Mouse (Mus musculus) 3134 (cell line): Measurements from ENCODE around the gene Gm10491.

Experiments
- DNase-seq: peaks from one replicate; pipeline ENCODE4 v3.0.0-alpha.2; 2011; ENCODE audit warnings: low spot score; ENCODE audit not compliant: insufficient read length; ENCODE audit errors: extremely low read depth

Gene Gm10491

DNA sequence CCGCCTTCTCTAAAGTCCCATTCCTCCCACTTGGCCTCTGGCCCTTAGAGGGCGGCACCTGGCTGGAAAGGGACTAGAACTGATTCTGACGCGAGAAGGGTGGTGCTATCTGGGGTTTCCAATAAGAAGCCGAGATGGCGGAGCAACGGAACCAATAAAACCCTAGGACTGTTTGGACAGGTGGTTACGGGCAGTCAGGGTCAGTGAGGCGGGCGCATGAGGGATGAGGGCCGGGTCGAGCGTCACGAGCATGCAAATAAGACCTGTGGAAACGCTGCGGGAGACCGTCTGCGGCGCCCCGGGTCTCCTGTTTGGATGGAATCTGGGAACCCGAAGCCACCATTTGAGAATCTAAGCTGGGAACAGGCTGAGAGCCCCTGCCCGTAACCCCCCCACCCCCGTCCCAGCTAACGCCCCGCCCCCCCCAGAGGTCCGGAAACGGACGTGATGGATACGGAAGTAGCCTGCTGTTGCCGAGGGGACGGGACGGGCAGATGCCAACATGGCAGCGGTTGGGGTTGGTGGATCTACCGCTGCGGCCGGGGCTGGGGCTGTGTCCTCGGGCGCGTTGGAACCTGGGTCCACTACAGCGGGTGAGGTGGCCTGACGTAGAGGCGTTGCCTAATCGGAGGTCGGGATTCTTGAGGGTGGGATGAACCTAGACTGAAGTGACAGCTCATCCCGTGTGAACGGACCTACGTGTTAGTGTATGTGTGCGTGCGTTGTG, 23.6 kb downstream of the Gm10491 start, which contains the start of gene Slc35a2:
Slc35a2 (plus strand) TSS at position 188 of the 727 bp plus-strand sequence.
- peak; percentile 87 for DNase-seq

DNA sequence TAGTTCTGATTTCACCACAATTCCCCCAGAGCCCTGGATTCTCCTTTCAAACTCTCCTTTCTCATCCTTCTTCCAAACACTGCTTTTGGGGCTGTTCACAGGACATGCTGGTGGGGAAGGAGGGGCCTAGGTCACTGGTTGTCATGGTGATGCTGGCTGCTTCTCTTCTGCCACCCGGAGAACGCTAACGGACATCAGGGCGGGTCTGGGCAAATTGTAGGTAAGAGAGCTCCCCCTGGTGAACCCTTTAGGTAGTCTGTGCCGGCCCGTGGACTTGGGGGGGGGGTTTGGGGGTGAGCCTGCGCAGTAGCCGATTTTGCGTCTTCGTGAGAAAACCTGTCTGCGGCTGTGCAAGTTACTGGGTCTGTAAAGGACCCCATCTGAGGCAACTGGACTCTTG, 27.8 kb downstream of the Gm10491 start:
- DNase-seq, result peak; percentile 24

DNA sequence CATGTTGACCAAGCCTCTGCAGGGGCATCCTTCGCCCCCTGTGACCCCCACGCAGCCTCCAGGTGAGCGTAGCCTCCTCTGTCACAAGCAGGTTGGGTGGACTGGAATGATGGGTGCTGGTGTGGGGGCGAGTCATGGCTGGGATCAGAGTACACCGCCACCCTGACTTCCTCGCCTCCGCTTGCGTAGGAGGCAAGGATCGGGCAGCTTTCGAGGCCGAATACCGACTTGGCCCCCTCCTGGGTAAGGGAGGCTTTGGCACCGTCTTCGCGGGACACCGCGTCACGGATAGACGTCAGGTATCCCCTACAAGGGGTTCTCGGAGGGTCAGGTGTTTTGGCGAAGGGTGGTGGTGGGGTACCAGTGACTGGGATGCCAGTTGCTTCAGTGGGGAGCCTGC, 29.1 kb downstream of the Gm10491 start:
- DNase-seq, result no peak

DNA sequence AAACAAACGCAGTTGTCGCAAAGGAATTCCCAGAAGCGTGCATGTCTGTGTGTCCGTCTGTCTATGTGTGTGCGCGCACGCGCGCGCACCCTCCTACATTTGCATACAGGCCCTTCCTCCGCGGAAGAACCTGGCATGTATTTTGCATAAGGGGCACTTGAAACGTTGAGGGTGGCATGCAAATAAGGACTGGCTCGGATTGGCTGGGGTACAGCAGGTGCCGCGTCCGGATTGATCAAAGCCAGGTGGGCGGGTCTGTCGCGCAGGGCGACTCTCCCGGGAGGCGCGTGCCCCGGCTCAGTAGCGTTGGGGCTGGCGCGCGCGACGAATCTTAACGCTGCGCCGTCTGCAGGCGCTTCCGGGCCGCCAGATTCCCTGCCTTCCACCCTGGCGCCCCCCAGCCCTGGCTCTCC, 29.6 kb downstream of the Gm10491 start, which contains the start of gene Pim2:
Pim2 (plus strand) TSS at position 256 of the 413 bp plus-strand sequence.
- peak; percentile 89 for DNase-seq

DNA sequence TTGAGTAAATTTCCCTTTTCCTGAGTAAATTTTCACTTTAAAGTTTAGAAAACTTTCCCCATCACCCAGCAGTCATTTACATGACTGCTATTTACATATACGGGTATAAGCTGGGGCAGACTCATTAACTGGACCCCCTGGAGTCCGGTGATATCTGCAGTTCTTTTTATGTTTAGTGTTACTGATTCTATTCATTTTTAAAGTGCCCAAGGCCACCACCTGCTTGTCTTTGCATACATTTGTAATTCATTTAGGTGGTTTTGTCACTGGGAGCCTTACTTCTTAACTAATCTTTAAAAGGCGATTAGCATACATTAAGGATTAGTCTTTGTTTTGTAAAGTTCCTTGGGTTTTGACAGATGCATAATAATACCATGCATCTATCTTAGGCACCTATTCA, 37.8 kb downstream of the Gm10491 start:
- DNase-seq, result no peak

DNA sequence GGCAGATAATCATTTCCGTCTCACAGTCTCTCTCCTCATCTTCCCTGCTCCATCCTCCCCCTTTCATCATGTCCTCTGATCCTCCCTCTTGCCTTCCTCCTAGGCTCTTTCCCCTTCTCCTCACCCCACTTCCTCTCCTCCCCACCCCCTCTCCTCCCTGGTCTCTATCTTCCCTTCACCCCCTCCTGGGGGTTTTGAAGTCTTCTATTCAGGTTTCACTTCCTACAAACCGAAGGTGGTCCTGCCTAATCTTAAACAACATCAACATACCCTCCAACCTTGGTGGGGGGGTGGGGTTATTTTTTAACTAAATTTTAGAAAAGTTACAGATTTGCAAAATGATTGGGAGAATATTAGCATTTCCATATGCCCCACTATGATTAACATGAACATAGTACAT, 39.1 kb downstream of the Gm10491 start:
- no peak for DNase-seq

DNA sequence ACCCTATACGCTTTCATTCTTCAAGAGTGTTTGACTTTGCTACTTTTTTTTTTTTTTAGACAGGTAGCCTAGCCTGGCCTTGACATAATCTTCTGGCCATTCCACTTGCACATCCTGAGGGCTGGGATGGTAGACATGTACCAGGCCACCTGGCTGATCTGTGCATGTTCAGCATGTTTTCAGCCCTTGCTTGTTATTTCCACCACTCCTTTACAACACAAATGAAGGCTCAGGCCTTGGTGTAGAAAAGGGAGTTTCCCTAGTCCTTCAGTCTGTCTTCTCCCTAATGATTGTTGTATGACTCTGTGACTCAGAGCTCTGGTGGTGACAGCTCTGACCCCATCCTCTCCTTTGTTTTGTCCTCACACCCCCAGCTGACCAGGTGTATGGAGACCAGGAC, 40.5 kb downstream of the Gm10491 start:
- no peak for DNase-seq

DNA sequence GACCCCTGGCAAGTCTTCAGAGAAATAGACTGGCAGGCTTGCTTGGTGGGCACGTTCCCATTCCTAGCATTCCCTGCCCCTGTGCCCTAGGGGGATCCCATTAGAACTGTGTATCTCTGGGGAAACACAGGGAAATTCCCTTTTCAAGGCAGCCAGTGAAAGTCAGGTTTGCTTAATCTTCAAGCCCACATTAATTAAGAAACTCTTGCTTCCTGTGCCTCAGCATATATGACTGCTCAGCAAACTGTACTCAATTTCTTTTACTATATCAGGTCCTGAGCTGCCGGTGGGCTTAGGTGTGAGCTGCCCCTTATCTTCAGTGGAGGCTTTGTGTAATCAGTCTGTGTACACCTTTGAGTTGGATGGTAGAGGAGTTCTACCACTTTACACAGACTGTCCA, 41.8 kb downstream of the Gm10491 start:
- no peak for DNase-seq

DNA sequence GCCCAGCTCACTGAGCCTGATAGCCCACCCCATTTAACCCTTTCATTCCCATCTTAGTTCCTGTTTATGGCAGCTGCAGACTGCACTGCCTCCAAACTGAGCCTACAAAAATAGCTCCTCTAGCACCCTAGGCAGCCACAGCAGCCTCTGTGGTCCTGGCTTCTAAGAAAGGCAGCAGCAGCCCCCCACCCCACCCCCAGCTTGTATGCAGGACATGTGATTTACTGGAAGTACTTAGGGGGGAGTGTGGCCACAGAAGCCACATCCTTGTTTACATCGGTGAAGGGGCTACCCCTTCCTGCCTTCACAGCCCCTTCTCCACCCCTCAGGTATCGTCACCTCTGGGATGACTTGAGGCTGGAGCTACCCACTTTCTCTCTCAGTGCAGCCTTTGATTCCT, 42.3 kb downstream of the Gm10491 start:
- DNase-seq, result no peak

DNA sequence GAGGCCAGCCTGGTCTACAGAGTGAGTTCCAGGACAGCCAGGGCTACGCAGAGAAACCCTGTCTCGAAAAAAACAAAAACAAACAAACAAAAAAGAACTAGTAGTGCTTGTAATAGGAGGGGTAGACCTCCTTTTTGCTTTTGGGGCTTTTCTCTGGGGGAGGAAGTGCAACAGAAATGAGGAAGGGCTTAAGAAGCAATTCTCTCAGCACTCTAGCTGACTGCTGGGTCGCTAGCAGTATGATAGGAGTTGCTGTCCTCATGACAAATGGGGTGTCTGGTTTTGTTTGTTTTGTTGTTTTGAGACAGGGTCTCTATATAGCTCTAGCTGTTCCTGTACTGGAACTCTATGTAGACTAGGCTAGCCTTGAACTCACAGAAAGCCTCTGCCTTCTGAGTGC, 43.1 kb downstream of the Gm10491 start:
- no peak for DNase-seq

DNA sequence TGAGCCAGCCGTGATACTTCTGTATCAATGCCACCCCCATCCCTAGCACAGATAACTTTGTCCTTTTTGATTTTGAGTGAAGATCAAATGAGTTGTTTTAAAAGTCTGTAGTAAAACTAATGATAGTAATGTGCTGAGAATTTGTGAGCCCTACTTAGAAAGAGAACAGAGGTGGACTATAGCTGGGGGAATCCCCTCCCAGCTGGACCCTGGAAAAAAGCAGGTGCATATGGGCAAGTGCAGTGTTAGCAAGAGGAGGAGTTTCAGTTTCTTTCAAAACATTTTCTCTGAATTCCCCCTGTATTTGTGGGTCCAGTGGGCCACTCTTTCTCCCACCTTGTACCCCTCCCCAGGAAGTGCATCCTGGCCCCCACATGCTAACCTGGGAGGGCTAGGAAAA, 44.5 kb downstream of the Gm10491 start:
- no peak for DNase-seq

DNA sequence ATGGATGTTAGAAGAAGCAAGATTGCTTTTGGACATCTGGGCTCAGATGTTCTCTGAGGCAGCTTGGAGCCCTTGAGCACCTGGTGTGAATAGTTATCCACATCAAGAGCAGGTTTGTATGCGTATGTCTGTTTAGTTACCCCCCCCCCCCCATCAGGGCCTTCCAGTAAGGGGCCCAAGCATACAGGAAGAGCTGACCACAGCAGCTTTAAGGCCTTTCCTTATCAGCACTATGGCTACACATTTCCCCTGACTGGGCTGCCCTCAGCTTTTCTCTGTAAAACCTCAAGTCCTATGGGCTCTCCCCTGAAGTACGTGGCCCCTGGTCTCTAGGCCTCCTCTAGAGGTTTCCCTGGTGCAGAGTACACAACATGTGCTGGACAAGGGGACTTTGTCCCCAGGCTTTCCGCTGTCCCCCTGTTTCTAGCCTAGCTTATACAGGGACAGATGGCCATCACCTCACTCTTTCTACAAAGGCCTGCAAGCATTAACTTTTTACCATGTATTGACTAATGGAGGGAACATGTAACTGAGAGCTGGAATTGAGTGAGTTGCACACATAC, 48.4 kb downstream of the Gm10491 start:
- DNase-seq, result no peak
